Mouse (Mus musculus) left cerebral cortex, adult 2 months (tissue): ENCODE measurements around the gene Dhx38. TPM values are rescaled to one million over a fixed set of nuclear protein-coding genes. Genes with fewer than 3 reads are reported as not detected.

Experiments
- DNase-seq, 2 experiments: peaks; one replicate each; pipeline ENCODE4 v3.0.0; 2021 to 2022; ENCODE audit warnings: low spot score in 2 of 2, mixed read lengths in 1 of 2; ENCODE audit errors: extremely low spot score in 1 of 2
- H3K27ac ChIP-seq: fragments of 200-600 bp; 2 replicates; pipeline ENCODE4 v1.8.1; 2022
- H3K4me3 ChIP-seq: fragments of 200-600 bp; 2 replicates; pipeline ENCODE4 v1.8.1; 2022
- CTCF ChIP-seq: fragments of 200-600 bp; IDR thresholded peaks from 2 replicates; pipeline ENCODE4 v1.8.1; 2022; ENCODE audit warnings: antibody characterized with exemption, mild to moderate bottlenecking, moderate library complexity
- intact Hi-C: fragments of 180-260 bp; cut with DNase I; formaldehyde crosslinking; loops from one replicate; pipeline ENCODE4 v1.15.1; 2025
- total RNA-seq, 2 experiments: library from RNA; stranded (reverse); gene quantifications; 2 replicates each; pipeline ENCODE4 v1.2.3; 2021

The Dhx38 gene
- total RNA-seq, 2 experiments from 2014 or later: 31.0 to 31.1 TPM

DNA sequence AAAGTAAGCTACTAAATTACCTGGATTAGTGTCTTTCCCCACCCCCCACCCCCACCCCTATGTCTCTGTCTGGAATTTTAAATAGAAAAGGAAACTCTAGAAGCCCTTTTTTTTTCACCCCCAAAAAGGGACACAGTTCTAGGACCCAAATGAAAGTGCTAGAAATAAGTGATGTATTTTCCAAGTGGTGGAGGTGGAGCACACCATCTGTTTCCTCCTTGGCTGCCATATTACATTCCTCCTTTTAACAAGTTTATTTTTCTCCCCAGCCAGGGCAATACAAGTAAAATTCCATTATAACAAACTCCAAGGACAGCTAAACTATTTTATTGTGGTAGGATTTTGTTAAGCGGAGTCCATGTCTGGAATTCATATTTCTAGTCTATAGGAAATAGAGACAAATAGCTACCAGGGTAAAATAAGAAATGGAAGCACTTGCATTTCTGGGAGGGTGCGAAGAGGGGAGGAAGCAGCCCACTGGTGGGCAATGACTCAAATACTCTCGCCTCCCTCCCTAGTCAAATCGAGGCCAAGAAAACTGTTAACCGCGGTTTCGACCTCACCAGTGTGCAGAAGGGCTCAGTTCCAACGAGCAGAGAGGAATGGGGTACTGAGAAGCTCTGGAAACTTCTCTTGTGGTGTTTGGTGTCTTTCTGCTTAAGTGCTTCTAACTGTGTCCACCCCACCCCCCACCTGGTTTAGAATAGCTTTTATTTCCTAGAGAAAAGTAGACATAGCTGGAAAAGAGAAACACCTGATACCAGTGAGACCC lies 22.7 kb downstream of the Dhx38 start:
- Histone ChIP-seq H3K4me3 (no peak overlapping the region), H3K27ac (peak overlapping the region; percentile 85)
- no peak for TF ChIP-seq CTCF
- intact Hi-C loops: loop anchor here (2.0 kb wide), 2 partner anchors 48 to 180 kb away; partner anchors contain the start of gene Pmfbp1
- DNase-seq: no peak

DNA sequence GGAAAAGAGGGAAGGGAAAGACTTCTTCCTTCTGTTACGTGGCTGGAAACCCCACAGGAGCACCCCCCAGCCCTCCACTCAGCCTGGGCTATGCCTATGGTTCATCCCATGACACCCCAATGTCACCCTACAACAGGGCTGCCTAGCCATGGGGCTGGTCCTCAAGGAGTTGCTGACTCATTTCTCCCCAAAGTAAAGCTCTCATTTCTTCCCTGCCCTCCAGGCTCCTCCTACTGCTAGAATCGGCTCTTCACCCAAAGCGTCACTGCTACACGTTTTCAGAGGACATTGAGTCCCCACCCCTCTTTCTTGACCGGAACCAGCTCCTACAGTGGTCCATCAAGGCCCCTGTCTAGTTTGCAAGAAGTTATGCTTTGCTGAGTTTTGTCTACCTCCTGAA lies 23.5 kb downstream of the Dhx38 start:
- intact Hi-C loops: loop anchor here (2.0 kb wide), 2 partner anchors 47 to 179 kb away; partner anchors contain the start of gene Pmfbp1
- no peak for TF ChIP-seq CTCF
- peak overlapping the region; percentile 85 for H3K27ac ChIP-seq

DNA sequence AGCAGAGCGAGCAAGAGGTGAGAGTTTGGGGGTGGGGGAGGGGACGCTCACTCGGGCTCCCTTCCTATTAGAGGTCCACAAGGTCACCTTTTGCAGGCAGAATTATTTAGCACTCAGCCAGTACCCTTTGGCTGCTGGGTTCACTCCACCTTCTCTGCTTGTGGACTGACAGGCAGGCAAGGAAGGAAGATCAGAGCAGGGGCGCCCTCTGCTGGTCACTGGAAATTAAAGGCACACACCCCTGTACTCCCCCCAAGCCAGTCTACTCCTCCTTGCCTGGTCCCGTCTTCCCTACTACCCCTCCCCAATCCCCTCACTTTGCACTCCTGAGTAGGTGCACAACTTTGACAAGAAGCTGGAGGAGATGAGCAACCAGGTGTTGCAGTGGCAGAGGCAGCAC lies 29.0 kb downstream of the Dhx38 start:
- TF ChIP-seq CTCF: peak; percentile 85
- DNase-seq: peak; percentile 80 to 88
- intact Hi-C loops: loop anchor here (2.0 to 10.0 kb wide), 4 partner anchors 120 to 1719 kb away; no protein-coding TSS in a partner anchor
- Histone ChIP-seq H3K4me3 (no peak overlapping the region), H3K27ac (no peak overlapping the region)

More for the DNA sequence above, 23.5 kb downstream of the Dhx38 start:
- no peak overlapping the region for H3K4me3 ChIP-seq
- DNase-seq: no peak

DNA sequence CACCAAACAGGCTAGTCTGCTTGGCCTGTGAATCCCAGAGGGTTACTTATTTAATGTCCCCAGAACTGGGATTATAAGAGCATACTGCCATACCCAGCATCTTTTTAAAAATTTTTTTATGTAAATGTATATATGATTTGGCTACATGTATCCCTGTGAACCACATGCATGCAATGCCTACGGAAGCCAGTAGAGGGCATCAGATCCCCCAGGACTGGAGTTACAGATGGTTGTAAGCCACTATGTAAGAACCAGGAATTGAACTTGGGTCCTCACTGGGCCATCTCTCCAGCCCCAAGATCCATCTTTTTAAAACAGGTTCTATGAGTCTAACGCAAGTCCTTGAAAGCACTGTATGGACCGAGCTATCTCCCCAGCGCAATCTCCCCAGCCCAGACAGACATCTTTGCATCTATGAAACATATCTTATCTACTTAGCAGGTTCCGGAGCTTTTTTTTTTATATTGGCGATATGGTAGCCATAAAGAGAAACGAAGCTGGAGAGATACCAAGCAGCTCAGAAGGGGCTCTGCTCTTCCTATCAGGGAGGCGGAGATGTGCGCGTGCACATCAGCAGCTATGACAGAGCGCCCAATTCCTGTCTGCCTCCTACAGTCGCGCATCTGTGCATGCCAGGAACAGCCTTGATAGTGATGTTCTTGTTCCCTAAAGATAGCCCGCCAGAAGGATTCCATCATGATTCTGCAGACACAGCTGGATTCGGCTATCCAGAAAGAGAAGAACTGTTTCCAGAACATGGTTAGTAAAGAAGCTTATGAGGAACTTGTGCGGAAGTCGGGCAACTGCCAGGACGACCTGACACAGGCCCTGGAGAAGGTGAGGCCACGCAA lies 30.3 kb downstream of the Dhx38 start:
- intact Hi-C loops: loop anchor here (5.0 to 10.0 kb wide), 3 partner anchors 648 to 1718 kb away; no protein-coding TSS in a partner anchor
- Histone ChIP-seq H3K27ac (no peak overlapping the region), H3K4me3 (no peak overlapping the region)
- peak in 1 of 2 experiments; percentile 37 for DNase-seq
- TF ChIP-seq CTCF: peak; percentile 60

DNA sequence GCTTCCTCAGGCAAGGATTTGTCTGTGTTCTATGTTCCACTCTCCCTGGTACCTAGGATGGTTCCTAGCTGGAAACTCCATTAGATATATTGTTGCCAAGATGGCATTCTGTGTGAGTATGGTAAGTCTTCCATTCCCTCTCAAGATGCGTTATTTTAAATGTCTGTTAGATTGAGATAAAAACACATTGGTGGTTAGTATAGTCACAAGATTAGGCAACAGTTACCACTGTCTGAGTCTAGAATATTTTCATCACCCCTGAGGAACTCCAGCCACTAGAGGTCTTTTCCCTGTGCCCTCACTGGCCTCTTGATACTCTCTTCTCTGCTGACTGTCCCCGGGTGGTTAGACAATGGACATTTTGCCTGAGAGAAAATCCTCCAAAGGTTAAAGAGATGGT lies 41.7 kb downstream of the Dhx38 start:
- Histone ChIP-seq H3K4me3 (no peak overlapping the region), H3K27ac (no peak overlapping the region)
- no peak for TF ChIP-seq CTCF
- intact Hi-C loops: no loop called here
- no peak for DNase-seq

DNA sequence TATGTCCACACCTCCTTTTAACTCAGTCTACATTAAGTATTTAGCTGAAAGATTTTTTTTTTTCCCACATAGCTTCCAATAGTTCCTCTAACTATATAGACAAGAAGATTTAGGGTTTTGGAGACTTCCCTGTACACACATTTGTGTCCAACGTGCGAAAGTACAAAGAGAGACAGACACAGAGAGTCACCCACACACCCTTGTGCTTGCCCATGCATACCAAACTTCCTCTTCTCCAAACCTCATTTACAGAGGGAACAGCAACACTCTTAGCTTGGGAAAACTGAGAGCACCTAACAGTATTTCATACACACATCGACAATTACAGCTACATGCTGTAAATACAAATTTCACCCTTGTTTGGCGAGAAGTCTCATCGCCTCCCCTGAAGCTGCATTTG lies 60.1 kb downstream of the Dhx38 start:
- intact Hi-C loops: no loop called here
- TF ChIP-seq CTCF: no peak

DNA sequence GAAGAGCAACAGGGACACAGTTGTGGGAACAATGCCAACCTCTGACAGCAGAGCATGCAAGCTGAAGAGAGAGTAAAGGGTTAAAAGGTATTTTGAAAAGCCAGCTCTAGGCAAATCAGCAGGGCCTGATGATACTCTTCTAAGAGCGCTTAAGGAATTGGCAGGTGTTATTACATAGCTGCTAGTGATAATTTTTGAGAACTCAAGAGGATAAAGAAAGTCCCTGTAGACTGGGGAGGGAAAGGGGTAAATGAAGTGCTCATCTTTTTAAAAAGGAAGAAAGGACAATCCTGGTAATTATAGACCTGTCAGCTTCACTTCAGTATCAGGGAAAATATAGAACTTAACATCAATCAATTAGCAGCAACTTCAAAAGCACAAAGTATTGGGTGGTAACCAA lies 62.1 kb downstream of the Dhx38 start:
- no peak for TF ChIP-seq CTCF
- intact Hi-C loops: no loop called here
- no peak for DNase-seq

More for the DNA sequence above, 60.1 kb downstream of the Dhx38 start:
- Histone ChIP-seq H3K4me3 (no peak overlapping the region), H3K27ac (no peak overlapping the region)
- no peak for DNase-seq

DNA sequence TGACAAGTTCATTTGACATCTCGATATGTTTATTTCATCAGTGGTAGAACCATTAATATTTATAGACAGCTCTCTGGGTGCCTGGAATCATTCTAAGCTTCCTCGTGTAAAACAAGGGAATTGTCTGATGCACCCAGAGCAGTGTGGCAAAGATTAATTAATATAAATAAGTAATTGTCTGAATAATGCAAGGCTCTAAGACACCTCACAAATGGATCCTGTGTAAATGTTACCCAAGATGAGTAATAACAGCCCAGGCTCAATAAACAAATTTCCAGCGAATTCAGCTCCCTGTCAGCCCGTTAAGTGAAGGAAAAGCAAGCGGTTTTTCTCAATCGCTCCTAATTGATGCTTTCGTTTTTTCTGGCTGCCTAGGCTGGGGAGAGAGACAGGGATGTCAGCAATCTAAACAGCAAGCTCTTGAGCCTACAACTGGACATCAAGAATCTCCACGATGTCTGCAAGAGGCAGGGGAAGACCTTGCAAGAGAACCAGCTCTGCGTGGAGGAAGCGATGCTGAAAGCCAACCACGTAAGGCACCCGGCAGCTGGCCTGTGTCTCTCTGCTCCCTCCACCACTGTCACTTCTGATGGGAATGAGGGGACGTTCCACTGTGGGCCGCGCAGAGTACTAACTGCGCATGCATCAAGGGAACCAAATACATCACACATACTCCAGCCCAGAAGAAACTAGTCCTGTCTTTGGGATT lies 66.5 kb downstream of the Dhx38 start:
- Histone ChIP-seq H3K27ac (no peak overlapping the region), H3K4me3 (no peak overlapping the region)
- DNase-seq: no peak
- intact Hi-C loops: no loop called here
- no peak for TF ChIP-seq CTCF

More for the DNA sequence above, 62.1 kb downstream of the Dhx38 start:
- H3K27ac ChIP-seq: no peak overlapping the region
- no peak overlapping the region for H3K4me3 ChIP-seq

Other genes starting within 250 kb of the Dhx38 start
- under 1 TPM; 0.32 to 0.42 TPM for gene Pmfbp1, start 71.8 kb downstream of the Dhx38 start, total RNA-seq
- 10 to 100 TPM; 14.8 to 16.2 TPM for gene Txnl4b, start within 50 bp of the Dhx38 start, total RNA-seq
- not detected for gene Hp, start 13.3 kb upstream of the Dhx38 start, total RNA-seq
- 10 to 100 TPM; 14.0 to 18.6 TPM for gene Dhodh, start 42.8 kb upstream of the Dhx38 start, total RNA-seq
- under 1 TPM; 0.68 to 0.91 TPM for gene Pkd1l3, start 48.7 kb upstream of the Dhx38 start, total RNA-seq
- gene Ist1, start 127.4 kb upstream of the Dhx38 start, total RNA-seq: 10 to 100 TPM; 70.0 to 72.1 TPM
- gene Zfp821, start 139.7 kb upstream of the Dhx38 start, total RNA-seq: 10 to 100 TPM; 41.7 to 46.5 TPM
- gene Atxn1l, start 171.9 kb upstream of the Dhx38 start, total RNA-seq: 10 to 100 TPM; 34.8 to 39.1 TPM
- gene Ap1g1, start 212.7 kb upstream of the Dhx38 start, total RNA-seq: 10 to 100 TPM; 80.8 to 85.0 TPM